Mouse (Mus musculus) heart, postnatal 0 days (tissue): ENCODE data around the gene Mcfd2. TPM values are rescaled to one million over a fixed set of nuclear protein-coding genes. Genes with fewer than 3 reads are reported as not detected.

ENCODE experiments used
- ATAC-seq: fragments of 200-750 bp; cut with Nextera tagmentation; 2 replicates; pipeline ENCODE4 v1.8.0; 2017; ENCODE audit warnings: low read depth, moderate number of reproducible peaks, moderate library complexity; ENCODE audit not compliant: insufficient read depth
- DNase-seq: peaks from one replicate; pipeline ENCODE4 v3.0.0-alpha.2; 2016; ENCODE audit warnings: low spot score
- H3K27ac ChIP-seq: fragments of 300-500 bp; sonication (generic); 2 replicates; pipeline ENCODE4 v1.5.1; 2014; ENCODE audit warnings: low read depth, mild to moderate bottlenecking
- H3K27me3 ChIP-seq: fragments of 300-500 bp; sonication (generic); 2 replicates; pipeline ENCODE4 v1.6.1; 2014; ENCODE audit warnings: low read length, mixed read lengths; ENCODE audit not compliant: control insufficient read depth, insufficient read depth
- H3K36me3 ChIP-seq: fragments of 300-500 bp; sonication (generic); replicated peaks from 2 replicates; pipeline ENCODE4 v1.6.1; 2014; ENCODE audit warnings: low read length, mixed read lengths; ENCODE audit not compliant: control insufficient read depth, insufficient read depth
- H3K4me1 ChIP-seq: fragments of 300-500 bp; sonication (generic); 2 replicates; pipeline ENCODE4 v1.6.1; 2014; ENCODE audit warnings: antibody characterized with exemption; ENCODE audit not compliant: control insufficient read depth, insufficient read depth
- H3K4me2 ChIP-seq: fragments of 300-500 bp; sonication (generic); 2 replicates; pipeline ENCODE4 v1.6.1; 2014; ENCODE audit warnings: low read depth, mild to moderate bottlenecking, low read length, moderate library complexity
- H3K4me3 ChIP-seq: fragments of 300-500 bp; sonication (generic); 2 replicates; pipeline ENCODE4 v1.5.1; 2014; ENCODE audit warnings: low read depth, low read length
- H3K9ac ChIP-seq: fragments of 300-500 bp; sonication (generic); replicated peaks from 2 replicates; pipeline ENCODE4 v1.6.1; 2014; ENCODE audit warnings: low read depth, low read length, mixed read lengths
- H3K9me3 ChIP-seq: fragments of 300-500 bp; sonication (generic); replicated peaks from 2 replicates; pipeline ENCODE4 v1.6.1; 2016; ENCODE audit warnings: low read length; ENCODE audit not compliant: control insufficient read depth
- CTCF ChIP-seq: IDR thresholded peaks from 2 replicates; pipeline ENCODE4 v1.5.1; 2016; ENCODE audit warnings: antibody characterized with exemption, control low read depth, low read depth
- EP300 ChIP-seq: IDR thresholded peaks from 2 replicates; pipeline ENCODE4 v1.6.1; 2016; ENCODE audit warnings: antibody characterized with exemption, low read depth
- WGBS: fragments of 180-500 bp; shearing (Covaris S2); extraction: QIAGEN DNeasy Blood & Tissue Kit; methylation state at CpG from one replicate; pipeline ENCODE4 v1.1.7; 2014; 5-methylcytosine and 5-hydroxymethylcytosine counted together
- polyA plus RNA-seq: library from polyadenylated mRNA; unstranded; fragments of >200 nt; fragmentation: Nextera tagmentation; extraction: Ambion mirVana; gene quantifications from 2 replicates; pipeline ENCODE4 v1.2.1, GENCODE M21; 2015
- total RNA-seq: library from RNA; depleted of rRNA; stranded (reverse); fragments of >200 nt; gene quantifications from 2 replicates; pipeline ENCODE4 v1.2.3, GENCODE M21; 2014; ENCODE audit warnings: low replicate concordance

The Mcfd2 gene
- total and polyA plus RNA-seq, 2 experiments from 2014 or later, result 75.1 to 78.3 TPM

GRCm38 (mm10) chr17:87312351-87312750 lies 46.6 kb upstream of the Mcfd2 start:
- ATAC-seq, result no peak
- Histone ChIP-seq H3K4me1 (no peaks in the 10 kb centered on the region), H3K36me3 (no peaks in the 10 kb centered on the region), H3K4me2 (no peak overlapping the region), H3K27me3 (0 out of 2 replicates have a peak, but pooled peaks cover 4% of the 10 kb centered on the region), H3K9me3 (no peaks in the 10 kb centered on the region), H3K9ac (no peak overlapping the region), H3K27ac (no peak overlapping the region), H3K4me3 (no peak overlapping the region)
- no peak for TF ChIP-seq CTCF
- no peak for TF ChIP-seq EP300
- WGBS, result 40% methylated on average over 12 of the region's 12 CpGs
- DNase-seq, result no peak

DNA sequence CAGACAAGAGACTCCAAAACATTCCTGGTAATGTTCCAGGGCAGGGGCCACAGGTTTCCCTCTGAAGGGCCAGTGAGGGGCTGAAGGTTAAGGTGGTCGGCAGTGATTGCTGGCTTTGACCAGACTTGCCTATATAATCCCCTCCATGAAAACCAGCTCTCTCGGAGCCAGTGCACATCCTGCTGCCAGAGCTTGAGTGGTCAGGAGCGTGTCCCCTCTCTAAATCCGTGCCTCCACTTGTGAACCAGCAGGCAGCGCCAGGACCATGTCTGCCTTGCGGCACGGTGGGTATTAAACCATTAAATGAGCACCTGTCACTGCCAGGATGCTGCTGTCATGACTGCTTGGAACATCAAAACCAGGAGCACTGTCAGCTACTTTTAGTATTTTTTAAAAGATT lies 44.8 kb upstream of the Mcfd2 start:
- Histone ChIP-seq H3K36me3 (no peaks in the 10 kb centered on the region), H3K4me3 (no peak overlapping the region), H3K27me3 (no peaks in the 10 kb centered on the region), H3K9ac (no peak overlapping the region), H3K4me1 (no peaks in the 10 kb centered on the region), H3K9me3 (no peaks in the 10 kb centered on the region), H3K4me2 (no peak overlapping the region), H3K27ac (no peak overlapping the region)
- no peak for DNase-seq
- ATAC-seq, result no peak
- TF ChIP-seq EP300 (no peak), CTCF (no peak)
- 85% methylated on average over 7 of the region's 7 CpGs for WGBS

- 74% methylated on average over 12 of the region's 12 CpGs for WGBS
These were observed 43.5 kb upstream of the Mcfd2 start for GRCm38 (mm10) chr17:87309073-87309788.

DNA sequence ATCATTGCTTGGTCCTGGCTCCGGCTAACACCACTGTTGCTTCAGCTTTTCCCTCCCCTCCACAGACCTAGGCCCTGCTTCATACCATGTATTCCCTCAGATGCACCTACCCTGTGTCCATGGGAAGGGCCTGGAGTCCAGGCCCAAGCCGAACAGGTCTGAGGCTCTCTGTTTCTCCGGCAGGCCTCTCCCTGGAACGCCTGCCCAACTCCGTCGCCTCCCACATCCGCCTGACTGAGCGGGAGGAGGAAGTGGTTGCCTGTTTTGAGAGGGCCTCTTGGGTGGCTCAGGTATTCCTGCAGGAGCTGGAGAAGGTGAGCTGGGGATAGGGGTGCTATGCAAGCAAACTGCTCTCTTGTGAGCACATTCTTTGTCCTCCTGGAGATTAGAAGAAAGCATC lies 41.0 kb upstream of the Mcfd2 start:
- WGBS, result 63% methylated on average over 8 of the region's 8 CpGs
- no peak for DNase-seq
- no peak for ATAC-seq
- Histone ChIP-seq H3K4me2 (no peak overlapping the region), H3K9ac (no peak overlapping the region), H3K27me3 (no peaks in the 10 kb centered on the region), H3K27ac (no peak overlapping the region), H3K9me3 (no peaks in the 10 kb centered on the region), H3K36me3 (no peaks in the 10 kb centered on the region), H3K4me3 (no peak overlapping the region), H3K4me1 (no peaks in the 10 kb centered on the region)
- TF ChIP-seq EP300, result no peak
- TF ChIP-seq CTCF, result no peak

More at GRCm38 (mm10) chr17:87309073-87309788, 43.5 kb upstream of the Mcfd2 start:
- DNase-seq (no peak), ATAC-seq (peak; percentile 44)
- H3K9me3 ChIP-seq, result no peaks in the 10 kb centered on the region
- H3K27ac ChIP-seq, result no peak overlapping the region
- no peak overlapping the region for H3K9ac ChIP-seq
- no peaks in the 10 kb centered on the region for H3K27me3 ChIP-seq
- no peak for TF ChIP-seq CTCF
- TF ChIP-seq EP300, result no peak
- H3K4me1 ChIP-seq, result no peaks in the 10 kb centered on the region
- H3K36me3 ChIP-seq, result no peaks in the 10 kb centered on the region
- H3K4me3 ChIP-seq, result no peak overlapping the region
- no peak overlapping the region for H3K4me2 ChIP-seq

GRCm38 (mm10) chr17:87305065-87305464 lies 39.3 kb upstream of the Mcfd2 start:
- TF ChIP-seq EP300 (no peak), CTCF (no peak)

More at GRCm38 (mm10) chr17:87305065-87305464, 39.3 kb upstream of the Mcfd2 start:
- no peaks in the 10 kb centered on the region for H3K36me3 ChIP-seq
- DNase-seq (no peak), ATAC-seq (no peak)
- no peak overlapping the region for H3K9ac ChIP-seq
- H3K4me3 ChIP-seq, result no peak overlapping the region
- H3K27ac ChIP-seq, result no peak overlapping the region
- no peak overlapping the region for H3K4me2 ChIP-seq
- WGBS, result 82% methylated on average over 8 of the region's 8 CpGs
- H3K4me1 ChIP-seq, result no peaks in the 10 kb centered on the region
- H3K9me3 ChIP-seq, result no peaks in the 10 kb centered on the region
- H3K27me3 ChIP-seq, result no peaks in the 10 kb centered on the region
